Mouse (Mus musculus) kidney, adult 18-20 months (tissue): ENCODE data around the gene Sh3glb2.

Experiments used
- DNase-seq: peaks from one replicate; pipeline ENCODE4 v3.0.0; 2021

The Sh3glb2 gene

DNA sequence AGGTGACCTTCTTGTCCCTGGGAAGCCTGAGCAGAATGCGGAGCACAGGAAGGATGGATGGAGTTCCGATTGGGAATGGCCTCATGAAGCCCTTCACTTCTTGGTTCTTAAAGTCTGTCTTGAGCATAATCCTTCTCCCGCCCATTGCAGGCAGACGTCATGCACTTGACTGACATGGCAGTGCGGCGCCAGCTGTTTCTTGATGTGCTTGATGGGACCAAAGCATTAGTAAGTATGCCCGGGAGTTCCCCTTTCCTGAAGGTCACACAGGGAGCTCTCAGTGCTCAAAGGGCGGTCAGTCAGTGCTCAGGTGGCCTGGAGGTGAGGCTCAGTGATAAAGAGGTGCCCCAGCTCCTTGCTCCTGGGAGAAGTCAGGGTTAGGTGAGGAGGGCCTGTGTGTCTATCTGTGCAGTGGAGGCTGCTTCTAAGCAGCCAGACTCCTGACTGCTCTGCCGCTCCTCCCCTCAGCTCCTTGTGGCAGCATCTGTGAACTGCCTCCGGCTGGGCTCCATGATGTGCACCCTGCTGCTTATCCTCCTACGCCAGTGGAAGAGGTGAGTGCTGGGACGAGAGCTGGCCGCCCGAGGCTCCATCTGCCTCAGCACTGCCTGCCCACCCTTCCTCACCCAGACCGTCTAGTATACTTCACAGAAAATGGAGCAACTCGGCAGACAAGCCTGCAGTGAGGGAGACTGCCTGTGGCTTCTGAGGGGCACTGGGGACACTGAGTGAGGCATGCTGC is 22.8 kb downstream of the Sh3glb2 start:
- DNase-seq: no peak

DNA sequence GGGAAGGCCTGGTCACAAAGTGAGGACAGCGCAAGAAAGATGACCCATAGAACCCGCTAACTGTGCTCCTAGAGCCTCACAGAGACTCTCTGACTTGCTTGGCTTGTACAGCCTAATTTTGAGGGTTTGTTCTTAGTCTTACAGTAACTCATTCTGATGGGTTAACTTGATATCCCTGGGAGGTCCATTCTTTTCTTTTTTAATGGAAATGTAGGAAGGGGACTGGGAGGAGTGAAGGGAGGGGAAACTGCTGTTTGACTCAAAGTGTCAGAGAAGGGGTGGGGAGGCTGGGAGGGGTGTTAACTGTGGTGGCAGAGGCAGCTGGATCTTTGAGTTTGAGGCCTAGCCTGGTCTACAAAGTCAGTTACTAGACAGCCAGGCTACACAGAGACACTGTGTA is 23.8 kb downstream of the Sh3glb2 start:
- DNase-seq: no peak

DNA sequence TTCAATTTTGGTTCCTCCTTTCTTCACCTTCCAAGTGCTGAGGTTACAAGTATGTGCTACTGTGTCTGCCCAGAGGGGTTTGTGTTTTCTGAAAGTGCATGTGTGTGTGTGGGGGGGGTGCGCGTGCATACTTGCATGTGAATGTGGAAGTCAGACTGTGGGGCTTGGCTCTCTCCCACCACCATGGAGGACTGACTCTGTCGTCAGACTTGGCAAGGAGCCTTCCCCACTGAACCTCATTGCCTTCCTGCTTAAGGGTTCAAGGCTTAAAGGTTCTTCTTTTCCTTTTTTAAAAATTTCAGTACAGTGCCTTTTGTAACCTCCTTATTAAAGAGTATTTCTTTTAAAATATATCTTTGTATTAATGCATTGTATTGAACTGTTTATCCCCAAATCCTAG is 30.3 kb downstream of the Sh3glb2 start:
- DNase-seq: no peak

DNA sequence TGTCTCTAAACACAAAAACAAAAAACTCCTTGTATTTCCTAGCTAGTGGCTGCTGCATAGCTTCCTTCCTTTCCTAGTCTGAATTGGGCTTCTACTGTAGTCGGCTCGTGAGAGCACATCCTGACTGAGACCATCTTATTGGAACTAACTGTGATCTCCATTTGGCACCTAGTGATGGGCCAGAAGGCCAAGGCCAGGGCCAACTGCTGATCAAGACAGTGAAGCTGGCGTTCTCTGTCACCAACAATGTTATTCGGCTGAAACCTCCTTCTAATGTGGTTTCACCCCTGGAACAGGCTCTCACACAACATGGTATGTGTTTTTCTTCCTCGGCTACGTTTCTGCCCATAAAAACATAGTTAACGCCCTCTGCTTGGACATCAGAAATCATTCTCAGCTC is 31.9 kb downstream of the Sh3glb2 start:
- DNase-seq: no peak

DNA sequence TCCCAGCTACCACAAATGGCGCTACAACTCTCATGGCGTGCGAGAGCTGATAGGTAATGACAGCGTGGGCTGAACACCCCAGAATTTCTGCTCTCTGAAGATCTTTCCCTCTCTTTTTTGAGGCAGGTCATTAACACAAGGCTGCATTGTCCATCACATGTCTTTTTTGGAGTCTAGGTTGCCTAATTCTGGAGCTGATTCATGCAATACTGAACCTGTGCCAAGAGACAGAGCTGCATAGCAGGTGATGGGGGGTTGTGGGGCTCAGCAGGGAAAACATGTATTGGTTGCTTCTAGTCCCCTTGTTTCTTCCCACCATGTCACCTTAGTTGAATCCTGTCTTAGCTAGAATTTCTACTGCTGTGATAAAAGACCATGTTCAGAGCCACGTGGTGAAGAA is 33.8 kb downstream of the Sh3glb2 start:
- DNase-seq: no peak

DNA sequence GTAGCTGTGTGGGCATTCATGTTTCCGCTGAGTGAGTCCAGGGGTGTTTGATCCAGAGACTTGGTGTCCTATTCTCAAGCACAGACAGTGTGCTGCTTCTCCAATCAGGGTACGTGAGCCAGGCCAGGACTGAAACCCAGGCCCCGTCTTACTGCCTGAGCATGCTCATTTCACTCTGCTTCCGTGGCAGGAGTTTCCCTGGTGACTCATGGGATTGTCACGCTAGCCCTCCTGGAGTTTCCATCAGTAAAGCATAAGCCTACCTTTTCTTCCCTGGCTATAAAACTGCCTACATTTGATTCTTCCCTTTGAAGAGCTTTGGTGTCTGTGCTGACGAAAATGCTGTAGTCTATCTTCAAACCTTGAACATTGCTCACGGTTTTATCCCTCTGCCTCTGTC is 36.0 kb downstream of the Sh3glb2 start:
- no peak for DNase-seq

DNA sequence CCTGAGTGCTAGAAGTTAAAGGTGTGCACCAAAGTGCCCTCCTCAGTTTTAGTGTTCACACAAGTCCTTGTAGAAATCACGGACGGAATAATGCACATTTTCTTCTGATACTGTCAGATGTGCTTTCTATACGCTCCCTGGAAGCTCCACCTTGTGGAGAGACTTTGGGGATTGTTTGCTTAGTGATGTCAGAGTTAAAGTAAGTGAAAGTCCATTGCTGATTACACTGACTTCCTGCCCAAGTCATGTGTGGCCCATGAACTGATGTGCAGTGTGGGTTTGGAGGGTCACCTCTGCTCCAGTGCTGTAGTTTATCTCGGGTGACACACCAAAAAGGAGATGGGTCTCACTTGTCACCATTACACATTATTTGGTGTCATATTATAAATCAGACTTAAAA is 39.9 kb downstream of the Sh3glb2 start:
- no peak for DNase-seq

DNA sequence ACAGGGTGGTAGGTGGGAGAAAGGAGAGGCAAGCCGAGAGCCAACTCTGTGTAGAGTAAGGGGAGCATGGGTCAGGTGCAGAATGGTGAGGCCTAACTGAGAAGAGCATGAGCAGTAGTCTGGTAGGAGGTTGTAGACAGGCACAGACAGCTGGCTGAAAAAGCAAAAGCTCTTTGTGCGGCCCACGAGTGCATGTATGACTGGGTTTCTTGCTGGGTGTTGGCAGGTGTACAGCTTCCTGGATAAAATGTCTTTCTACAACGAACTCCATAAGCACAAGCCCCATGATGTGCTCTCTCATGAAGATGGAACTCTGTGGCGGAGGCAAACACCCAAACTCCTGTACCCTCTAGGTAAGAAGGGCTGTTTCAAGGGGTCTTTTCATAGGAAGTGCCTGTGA is 42.2 kb downstream of the Sh3glb2 start:
- DNase-seq: no peak

DNA sequence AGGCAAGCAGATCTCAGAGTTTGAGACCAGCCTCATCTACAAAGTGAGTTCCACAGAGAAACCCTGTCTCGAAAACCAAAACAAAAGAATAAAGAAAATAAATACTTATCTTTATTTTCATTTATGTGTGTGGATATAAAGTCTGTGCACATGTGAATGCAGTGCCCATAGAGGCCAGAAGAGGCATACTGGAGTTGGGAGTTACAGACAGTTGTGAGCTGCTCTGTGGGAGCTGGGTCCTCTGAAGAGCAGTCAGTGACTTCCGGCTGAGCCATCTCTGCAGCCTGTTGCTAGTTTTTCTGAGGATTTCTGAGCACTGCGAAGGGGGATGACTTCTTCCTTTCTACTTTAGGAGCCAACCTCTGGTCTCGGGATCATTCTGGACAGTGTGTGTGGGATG is 43.0 kb downstream of the Sh3glb2 start:
- no peak for DNase-seq

DNA sequence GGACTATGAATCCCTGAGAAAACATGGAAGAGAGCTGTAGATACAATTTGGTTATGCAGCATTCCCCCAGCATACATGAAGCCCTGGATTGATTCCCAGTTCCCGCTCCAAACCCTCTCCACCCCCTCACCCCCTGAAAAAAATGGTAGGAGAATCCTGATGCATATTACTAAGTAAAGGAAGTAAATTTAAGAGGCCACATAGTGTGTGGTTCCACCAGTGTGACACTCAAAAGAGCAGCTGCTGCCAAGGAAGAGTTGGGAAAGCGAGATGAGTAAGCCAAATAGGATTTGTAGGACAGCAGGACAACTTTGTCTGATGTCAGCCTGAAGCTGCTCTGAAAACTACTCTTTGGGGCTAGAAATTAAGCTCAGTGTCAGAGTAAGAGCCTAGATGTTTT is 47.7 kb downstream of the Sh3glb2 start:
- DNase-seq: no peak

DNA sequence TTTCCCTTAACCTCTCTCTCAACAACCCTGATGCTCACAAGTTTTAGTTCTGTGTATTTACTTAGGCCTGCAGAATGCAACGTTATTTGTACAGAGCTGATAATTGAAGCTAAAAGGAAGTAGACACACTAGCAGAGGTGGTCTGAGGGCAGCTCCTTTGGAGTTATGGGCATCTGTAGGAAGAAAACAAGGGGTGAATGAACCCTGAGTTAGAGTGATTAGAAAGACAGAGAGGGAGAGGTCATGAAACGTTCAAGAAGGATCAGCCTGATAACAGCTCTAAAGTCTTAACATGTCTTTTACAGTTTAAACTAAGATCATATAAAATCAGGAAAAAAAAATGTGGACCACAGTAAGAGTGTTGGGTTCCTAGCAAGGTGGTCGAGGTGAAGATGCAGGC is 49.8 kb downstream of the Sh3glb2 start:
- DNase-seq: no peak

DNA sequence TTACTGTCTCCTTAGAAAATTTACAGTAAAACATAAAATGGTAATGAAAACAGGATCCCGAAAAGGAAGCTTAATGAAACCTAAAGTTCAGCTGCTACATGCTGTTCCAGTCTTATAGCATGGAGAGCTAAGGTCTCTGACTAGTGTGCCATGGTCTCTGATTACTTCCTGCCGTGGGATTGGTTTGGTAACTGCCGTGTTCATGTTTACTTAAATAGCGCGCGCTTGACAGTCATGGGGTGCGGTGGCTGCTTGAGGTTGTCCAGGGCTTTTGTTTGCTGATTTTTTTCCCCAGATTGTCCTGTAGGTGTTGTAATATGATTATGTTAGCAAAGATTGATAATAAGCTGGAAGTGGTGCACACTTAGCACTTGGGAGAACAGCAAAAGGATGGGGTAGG is 53.0 kb downstream of the Sh3glb2 start:
- DNase-seq: no peak

DNA sequence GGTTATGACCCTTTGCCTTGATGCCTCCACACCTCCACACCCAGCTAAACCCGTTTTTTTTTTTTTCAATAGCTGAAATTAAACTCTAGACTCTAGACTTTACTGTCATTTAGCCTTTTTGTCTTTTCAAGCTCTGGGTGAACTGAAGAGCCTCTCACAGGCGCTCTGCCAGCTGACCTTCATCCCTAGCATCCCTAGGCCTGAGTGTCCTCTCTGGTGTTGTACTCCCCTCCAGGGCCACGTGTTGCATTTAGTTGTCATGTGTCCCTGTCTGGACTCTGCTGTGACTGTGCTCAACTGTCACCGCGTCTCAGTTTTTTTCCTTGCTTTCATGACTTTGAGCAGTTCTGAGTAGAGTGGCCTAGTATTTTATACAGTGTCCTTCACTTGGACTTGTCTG is 59.2 kb downstream of the Sh3glb2 start:
- DNase-seq: no peak

DNA sequence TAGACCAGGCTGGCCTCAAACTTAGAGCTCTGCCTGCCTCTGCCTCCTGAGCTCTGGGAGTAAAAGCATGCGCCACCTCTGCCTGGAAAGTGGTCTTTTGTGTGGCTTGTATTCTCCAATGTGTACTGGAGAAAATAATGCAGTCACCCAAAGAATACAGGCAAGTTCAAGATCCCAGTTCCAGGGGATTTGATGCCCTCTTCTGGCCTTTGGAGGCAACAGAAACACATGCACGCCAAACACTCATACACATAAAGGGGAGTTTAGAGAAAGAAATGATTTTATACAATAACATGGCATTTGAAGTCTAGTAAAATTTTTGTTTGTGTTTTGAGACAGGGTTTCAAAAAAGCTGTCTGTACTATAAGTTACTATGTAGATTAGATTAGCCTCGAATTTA is 59.6 kb downstream of the Sh3glb2 start:
- DNase-seq: no peak
